Mouse (Mus musculus): ENCODE results near the gene Foxa3. TPM values are rescaled to one million over a fixed set of nuclear protein-coding genes. Genes with fewer than 3 reads are reported as not detected.

The Foxa3 gene
- polyA plus RNA-seq, 2 experiments = 12.2 to 26.5 TPM

- peak overlapping the region; percentile 79 for H3K27ac ChIP-seq
These were observed 21.2 kb downstream of the Foxa3 start for GRCm38 (mm10) chr7:19002115-19002514.

GRCm38 (mm10) chr7:19001807-19002085, 21.6 kb downstream of the Foxa3 start:
- no peak for TF ChIP-seq EP300 (IDR thresholded peaks at IDR 0.05; ENCODE audit: low read depth)
- no peak for TF ChIP-seq CTCF (IDR thresholded peaks at IDR 0.05; ENCODE audit: low read depth)
- Histone ChIP-seq H3K27me3 (ENCODE audit: control insufficient read depth, insufficient read depth, low read length) (no peaks in the 10 kb centered on the region), H3K4me2 (ENCODE audit: low read depth) (peak overlapping the region; percentile 79), H3K9ac (replicated peaks) (peak overlapping the region; percentile 38; the same call in 1 of the 2 replicates), H3K27ac (peak overlapping the region; percentile 79), H3K4me1 (replicated peaks; ENCODE audit: control insufficient read depth in 2 of 2, insufficient read depth in 2 of 2, low read length in 1 of 2) (peaks cover 15 to 23% of the 10 kb centered on the region in 2 experiments), H3K9me3 (ENCODE audit: control insufficient read depth, low read length) (no peaks in the 10 kb centered on the region), H3K4me3 (ENCODE audit: insufficient read depth in 1 of 2, low read depth in 2 of 2, low read length in 2 of 2) (no peak overlapping the region), H3K36me3 (replicated peaks; ENCODE audit: control insufficient read depth, insufficient read depth, low read depth) (no peaks in the 10 kb centered on the region)
- DNase-seq (ENCODE audit: low read depth in 3 of 3, low spot score in 3 of 3) (no peak), ATAC-seq (ENCODE audit: insufficient read depth) (no peak)
- 60% methylated on average over 3 of the region's 3 CpGs for WGBS (ENCODE audit: insufficient replicate concordance)

More at GRCm38 (mm10) chr7:19002115-19002514, 21.2 kb downstream of the Foxa3 start:
- 26% methylated on average over 4 of the region's 4 CpGs for WGBS (ENCODE audit: insufficient replicate concordance)
- Histone ChIP-seq H3K4me1 (replicated peaks; ENCODE audit: control insufficient read depth in 2 of 2, insufficient read depth in 2 of 2, low read length in 1 of 2) (peaks cover 15 to 23% of the 10 kb centered on the region in 2 experiments), H3K9me3 (ENCODE audit: control insufficient read depth, low read length) (no peaks in the 10 kb centered on the region), H3K27me3 (ENCODE audit: control insufficient read depth, insufficient read depth, low read length) (no peaks in the 10 kb centered on the region), H3K36me3 (replicated peaks; ENCODE audit: control insufficient read depth, insufficient read depth, low read depth) (no peaks in the 10 kb centered on the region), H3K4me3 (ENCODE audit: insufficient read depth in 1 of 2, low read depth in 2 of 2, low read length in 2 of 2) (peak overlapping the region; percentile 54 to 56; a peak in 3 of 4 replicates), H3K4me2 (ENCODE audit: low read depth) (peak overlapping the region; percentile 79), H3K9ac (replicated peaks) (peak overlapping the region; percentile 74)
- no peak for DNase-seq (ENCODE audit: low read depth in 3 of 3, low spot score in 3 of 3)
- no peak for ATAC-seq (ENCODE audit: insufficient read depth)
- TF ChIP-seq CTCF (IDR thresholded peaks at IDR 0.05; ENCODE audit: low read depth) = no peak
- TF ChIP-seq EP300 (IDR thresholded peaks at IDR 0.05; ENCODE audit: low read depth) = no peak

DNA sequence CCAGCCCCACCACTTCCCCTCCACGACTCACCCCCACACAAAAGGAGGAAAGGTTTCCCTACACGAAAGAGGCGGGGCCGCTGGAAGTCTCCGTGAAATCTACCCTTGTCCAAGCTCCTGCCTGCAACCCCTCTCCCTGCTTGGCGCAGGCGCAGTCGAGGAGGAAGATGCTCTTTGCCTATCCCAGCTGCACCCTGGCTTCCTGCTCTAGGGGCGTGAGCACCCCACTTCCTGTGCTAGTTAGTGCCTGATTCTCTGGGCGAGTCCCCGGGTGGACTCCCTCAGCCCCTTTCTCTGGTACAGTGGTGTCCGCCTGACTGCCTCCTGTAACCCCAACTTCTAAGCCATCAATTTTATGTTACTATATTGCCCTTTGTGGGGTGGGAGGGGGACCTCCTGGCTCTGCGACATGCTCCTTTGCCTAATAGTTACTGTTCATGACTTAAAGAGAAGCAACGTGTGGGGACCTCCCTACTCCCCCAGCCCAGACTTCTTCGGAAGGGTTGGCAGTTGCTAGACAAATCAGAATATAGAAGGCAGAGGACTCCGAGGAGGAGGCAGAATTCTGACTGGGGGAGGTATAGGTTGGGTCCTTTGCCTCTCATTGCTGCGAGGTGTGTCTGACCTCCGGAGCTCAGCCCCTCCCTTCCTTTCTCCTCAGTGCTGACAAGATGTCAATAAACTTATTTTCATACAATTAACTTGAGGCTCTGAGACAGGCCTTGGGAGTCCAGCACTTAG, 22.1 kb downstream of the Foxa3 start:
- WGBS (ENCODE audit: insufficient replicate concordance) = 11% methylated on average over 18 of the region's 18 CpGs
- ATAC-seq (ENCODE audit: insufficient read depth) = no peak

DNA sequence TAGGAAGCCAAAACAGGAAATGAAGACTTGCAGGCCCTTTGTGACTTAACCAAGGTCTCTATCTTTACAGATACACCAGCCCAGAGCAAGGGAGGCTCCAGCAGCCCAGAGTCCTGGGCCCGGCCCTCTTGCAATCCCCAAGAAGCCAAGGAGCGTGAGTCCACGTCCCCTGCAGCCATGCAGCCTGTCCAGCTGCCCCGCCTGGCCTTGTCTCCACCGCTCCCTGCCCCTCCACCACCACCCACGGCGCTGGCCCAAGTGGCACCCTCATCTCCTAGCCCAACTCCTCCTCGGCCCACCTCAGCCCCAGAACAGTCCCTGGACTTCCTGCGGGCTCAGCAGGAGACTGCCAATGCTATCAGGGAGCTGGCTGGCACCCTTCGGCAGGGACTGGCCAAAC, 22.9 kb downstream of the Foxa3 start:
- Histone ChIP-seq H3K4me3 (ENCODE audit: insufficient read depth in 1 of 2, low read depth in 2 of 2, low read length in 2 of 2) (peak overlapping the region; percentile 35 to 53), H3K4me1 (replicated peaks; ENCODE audit: control insufficient read depth in 2 of 2, insufficient read depth in 2 of 2, low read length in 1 of 2) (peaks cover 15 to 23% of the 10 kb centered on the region in 2 experiments), H3K9me3 (ENCODE audit: control insufficient read depth, low read length) (no peaks in the 10 kb centered on the region), H3K36me3 (replicated peaks; ENCODE audit: control insufficient read depth, insufficient read depth, low read depth) (no peaks in the 10 kb centered on the region), H3K4me2 (ENCODE audit: low read depth) (peak overlapping the region; percentile 79), H3K27me3 (ENCODE audit: control insufficient read depth, insufficient read depth, low read length) (no peaks in the 10 kb centered on the region), H3K9ac (replicated peaks) (peak overlapping the region; percentile 38), H3K27ac (no peak overlapping the region)
- ATAC-seq (ENCODE audit: insufficient read depth) = no peak
- TF ChIP-seq CTCF (IDR thresholded peaks at IDR 0.05; ENCODE audit: low read depth) = no peak
- TF ChIP-seq EP300 (IDR thresholded peaks at IDR 0.05; ENCODE audit: low read depth) = no peak
- 28% methylated on average over 10 of the region's 10 CpGs for WGBS (ENCODE audit: insufficient replicate concordance)
- DNase-seq (ENCODE audit: low read depth in 3 of 3, low spot score in 3 of 3) = no peak

More for the DNA sequence above, 22.1 kb downstream of the Foxa3 start:
- Histone ChIP-seq H3K9ac (replicated peaks) (peak overlapping the region; percentile 38), H3K4me1 (replicated peaks; ENCODE audit: control insufficient read depth in 2 of 2, insufficient read depth in 2 of 2, low read length in 1 of 2) (peaks cover 15 to 23% of the 10 kb centered on the region in 2 experiments), H3K36me3 (replicated peaks; ENCODE audit: control insufficient read depth, insufficient read depth, low read depth) (no peaks in the 10 kb centered on the region), H3K27ac (peak overlapping the region; percentile 23), H3K4me3 (ENCODE audit: insufficient read depth in 1 of 2, low read depth in 2 of 2, low read length in 2 of 2) (peak overlapping the region; percentile 35 to 53), H3K27me3 (ENCODE audit: control insufficient read depth, insufficient read depth, low read length) (no peaks in the 10 kb centered on the region), H3K9me3 (ENCODE audit: control insufficient read depth, low read length) (no peaks in the 10 kb centered on the region), H3K4me2 (ENCODE audit: low read depth) (peak overlapping the region; percentile 79)
- peak in 2 of 3 experiments; percentile 51 to 53 for DNase-seq (ENCODE audit: low read depth in 3 of 3, low spot score in 3 of 3)
- TF ChIP-seq CTCF (IDR thresholded peaks at IDR 0.05; ENCODE audit: low read depth) (no peak), EP300 (IDR thresholded peaks at IDR 0.05; ENCODE audit: low read depth) (no peak)

DNA sequence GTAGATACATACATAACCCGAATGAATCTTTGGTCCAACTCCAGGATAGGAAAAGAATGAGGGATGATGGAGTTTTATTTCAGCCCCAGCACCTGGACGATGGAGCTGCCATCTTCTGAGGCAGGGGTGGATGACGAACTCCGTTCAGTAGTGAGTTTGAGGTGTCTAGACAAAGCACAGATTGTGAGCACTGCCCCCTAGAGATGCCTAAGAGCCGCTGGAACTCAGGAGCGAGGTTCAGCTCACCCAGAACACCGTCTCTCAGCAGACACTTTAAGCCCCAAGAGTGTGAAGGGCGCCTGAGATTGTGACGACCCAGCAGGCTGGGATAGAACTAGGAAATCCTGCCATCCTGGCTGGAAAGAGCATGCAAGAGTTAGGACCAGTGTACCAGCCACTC, 24.5 kb downstream of the Foxa3 start:
- Histone ChIP-seq H3K4me3 (ENCODE audit: insufficient read depth in 1 of 2, low read depth in 2 of 2, low read length in 2 of 2) (no peak overlapping the region), H3K27me3 (ENCODE audit: control insufficient read depth, insufficient read depth, low read length) (no peaks in the 10 kb centered on the region; the same call in 1 of the 2 replicates), H3K4me2 (ENCODE audit: low read depth) (no peak overlapping the region), H3K27ac (no peak overlapping the region), H3K36me3 (replicated peaks; ENCODE audit: control insufficient read depth, insufficient read depth, low read depth) (no peaks in the 10 kb centered on the region), H3K4me1 (replicated peaks; ENCODE audit: control insufficient read depth in 2 of 2, insufficient read depth in 2 of 2, low read length in 1 of 2) (peaks cover 15 to 19% of the 10 kb centered on the region in 2 experiments), H3K9ac (replicated peaks) (no peak overlapping the region), H3K9me3 (ENCODE audit: control insufficient read depth, low read length) (no peaks in the 10 kb centered on the region)
- ATAC-seq (ENCODE audit: insufficient read depth) (no peak), DNase-seq (ENCODE audit: low read depth in 3 of 3, low spot score in 3 of 3) (no peak)
- WGBS (ENCODE audit: insufficient replicate concordance) = 52% methylated on average over 9 of the region's 9 CpGs
- no peak for TF ChIP-seq EP300 (IDR thresholded peaks at IDR 0.05; ENCODE audit: low read depth)
- TF ChIP-seq CTCF (IDR thresholded peaks at IDR 0.05; ENCODE audit: low read depth) = 0 out of 2 replicates have a peak, but pooled peaks have one; percentile 10
